Mouse (Mus musculus) bone marrow macrophage, adult 2 months (primary cell): ENCODE data around the gene 2010300C02Rik. TPM values are rescaled to one million over a fixed set of nuclear protein-coding genes. Genes with fewer than 3 reads are reported as not detected.
A peak's percentile ranks its signal among the peaks of the same experiment; 100 is the strongest.

Experiments
- H3K27ac ChIP-seq: 2 replicates; pipeline ENCODE4 v1.5.1; 2012; ENCODE audit warnings: low read depth, low read length; ENCODE audit not compliant: insufficient read depth
- H3K4me1 ChIP-seq: 2 replicates; pipeline ENCODE4 v1.6.1; 2012; ENCODE audit warnings: low read length; ENCODE audit not compliant: control insufficient read depth, insufficient read depth
- H3K4me3 ChIP-seq: 2 replicates; pipeline ENCODE4 v1.5.1; 2012; ENCODE audit warnings: mild to moderate bottlenecking, low read length, moderate library complexity; ENCODE audit not compliant: insufficient read depth
- CTCF ChIP-seq: IDR thresholded peaks from 2 replicates; pipeline ENCODE4 v1.5.1; 2012; ENCODE audit warnings: low read depth, mild to moderate bottlenecking, low read length, moderate library complexity
- POLR2A ChIP-seq: IDR thresholded peaks from 2 replicates; pipeline ENCODE4 v1.6.1; 2012; ENCODE audit warnings: mild to moderate bottlenecking, low read depth, low read length, borderline replicate concordance
- polyA plus RNA-seq: library from polyadenylated mRNA; stranded (reverse); fragments of >200 nt; gene quantifications from 2 replicates; pipeline ENCODE4 v1.2.4, GENCODE M21; 2012; ENCODE audit not compliant: missing spikeins, insufficient read depth, insufficient read length

2010300C02Rik gene
- polyA plus RNA-seq, 1 experiment = 0.20 TPM

DNA sequence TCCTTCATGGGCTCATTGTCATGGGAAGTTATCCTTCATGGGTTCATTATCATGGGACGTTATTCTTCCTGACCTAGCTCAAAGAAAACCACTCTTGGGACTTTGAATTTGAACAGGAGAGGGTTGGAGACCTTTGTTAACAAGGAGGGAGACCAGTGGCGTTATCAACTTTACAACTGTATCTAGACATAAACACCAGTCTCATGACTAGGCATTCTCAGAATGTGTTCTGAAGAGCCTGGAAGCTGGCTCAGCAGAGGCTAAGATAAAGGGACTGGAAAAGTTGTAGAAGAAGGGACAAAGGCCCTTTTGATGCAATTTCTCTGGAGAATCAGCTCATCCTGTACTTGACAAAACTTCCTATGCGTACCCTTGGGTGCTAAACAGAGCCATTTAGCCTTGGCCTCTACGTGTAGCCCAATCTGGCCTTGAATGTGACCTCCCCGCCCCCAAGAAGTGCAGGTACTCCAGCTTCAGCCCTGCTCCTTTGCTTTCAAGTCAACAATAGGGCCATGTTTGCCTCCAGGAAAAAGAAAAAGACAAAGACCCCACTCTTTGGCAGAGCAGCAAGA is 76.0 kb downstream of the 2010300C02Rik start:
- Histone ChIP-seq H3K4me3 (no peak overlapping the region), H3K4me1 (peaks cover 1% of the 10 kb centered on the region), H3K27ac (no peak overlapping the region)
- TF ChIP-seq CTCF (no peak), POLR2A (no peak)

DNA sequence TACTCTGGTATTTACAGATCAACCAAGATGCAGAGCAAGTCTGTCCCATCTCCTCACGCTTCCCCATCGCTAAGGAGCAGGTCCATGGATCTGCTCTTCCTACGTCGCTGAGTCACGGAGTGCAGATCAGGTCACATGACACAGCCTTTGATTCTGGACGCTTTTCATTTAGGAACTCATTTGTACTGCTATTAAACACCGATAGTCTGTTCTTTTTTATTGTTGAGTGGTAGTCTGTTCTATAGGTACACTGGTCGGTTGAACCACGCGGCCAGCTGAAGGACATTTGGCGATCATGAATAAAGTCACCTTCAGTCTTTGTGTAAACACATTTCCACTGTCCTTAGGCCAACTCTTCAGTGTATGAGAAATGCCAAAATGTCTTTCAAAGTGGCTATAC is 78.5 kb downstream of the 2010300C02Rik start:
- TF ChIP-seq CTCF = no peak
- no peak for TF ChIP-seq POLR2A
- H3K27ac ChIP-seq = no peak overlapping the region
- peaks cover 3% of the 10 kb centered on the region for H3K4me1 ChIP-seq
- no peak overlapping the region for H3K4me3 ChIP-seq

DNA sequence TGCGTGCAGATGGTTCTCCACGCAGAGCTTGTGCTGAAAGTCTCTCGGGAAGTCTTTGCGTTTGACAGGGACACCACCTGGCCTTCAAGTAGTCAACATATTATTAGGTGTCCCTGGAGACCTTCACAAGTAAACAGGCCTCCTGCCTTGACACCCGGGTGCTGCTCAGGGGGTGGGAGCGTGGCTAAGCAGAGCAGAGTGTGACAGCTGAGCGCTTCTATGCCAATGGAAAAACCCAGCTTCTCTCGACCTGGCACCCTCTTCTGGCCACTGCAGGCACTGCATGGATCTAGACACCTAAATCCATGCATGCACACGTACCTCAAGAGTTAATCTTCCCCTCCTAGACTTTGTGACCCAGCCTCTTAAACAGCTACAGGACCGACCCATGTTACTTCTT is 80.8 kb downstream of the 2010300C02Rik start:
- H3K27ac ChIP-seq = no peak overlapping the region
- H3K4me3 ChIP-seq = peak overlapping the region; percentile 5; the same call in 1 of the 2 replicates
- TF ChIP-seq POLR2A = no peak
- TF ChIP-seq CTCF = peak; percentile 78
- H3K4me1 ChIP-seq = peaks cover 3% of the 10 kb centered on the region

DNA sequence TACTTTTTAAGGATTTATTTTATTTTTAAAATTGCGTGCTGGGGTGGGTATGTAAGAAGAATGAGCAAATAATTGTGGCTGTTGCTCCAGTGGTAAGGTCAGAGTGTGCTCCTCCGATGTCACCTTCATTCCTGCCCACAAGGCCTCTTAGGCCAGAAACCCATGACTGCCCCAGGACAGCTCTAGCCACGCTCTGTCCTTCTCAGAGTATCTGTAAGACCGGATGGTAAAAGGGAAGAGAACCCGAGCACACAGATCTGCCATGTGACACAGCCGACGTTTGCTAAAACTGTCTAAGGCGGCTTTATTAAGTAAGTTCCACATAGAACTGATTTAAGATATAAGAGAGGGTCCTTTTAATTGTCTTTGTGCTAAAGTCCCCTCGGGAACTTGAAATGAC is 81.3 kb downstream of the 2010300C02Rik start:
- TF ChIP-seq POLR2A (no peak), CTCF (no peak)
- Histone ChIP-seq H3K4me3 (no peak overlapping the region), H3K27ac (no peak overlapping the region), H3K4me1 (peaks cover 7% of the 10 kb centered on the region)

DNA sequence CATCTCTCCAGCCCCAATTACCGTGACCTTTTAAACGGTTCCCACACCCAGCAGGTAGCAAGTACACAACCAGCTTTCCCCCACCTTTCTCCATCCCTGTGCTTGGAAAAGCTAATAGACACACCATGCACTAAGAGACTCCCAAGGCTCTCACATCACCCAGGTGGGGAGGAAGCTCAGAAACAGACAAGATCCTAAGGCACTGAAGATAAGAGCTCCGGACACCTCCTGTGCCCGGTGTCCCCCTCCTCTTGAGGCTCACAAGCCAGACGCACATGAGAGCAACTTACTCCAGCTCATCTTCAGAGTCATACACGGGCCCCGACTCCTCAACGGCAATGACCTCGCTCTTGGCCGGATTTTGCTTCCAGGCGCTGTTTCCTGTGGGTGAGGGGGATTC is 82.3 kb downstream of the 2010300C02Rik start:
- Histone ChIP-seq H3K4me1 (peaks cover 11% of the 10 kb centered on the region), H3K4me3 (no peak overlapping the region), H3K27ac (no peak overlapping the region)
- TF ChIP-seq POLR2A = no peak
- no peak for TF ChIP-seq CTCF

DNA sequence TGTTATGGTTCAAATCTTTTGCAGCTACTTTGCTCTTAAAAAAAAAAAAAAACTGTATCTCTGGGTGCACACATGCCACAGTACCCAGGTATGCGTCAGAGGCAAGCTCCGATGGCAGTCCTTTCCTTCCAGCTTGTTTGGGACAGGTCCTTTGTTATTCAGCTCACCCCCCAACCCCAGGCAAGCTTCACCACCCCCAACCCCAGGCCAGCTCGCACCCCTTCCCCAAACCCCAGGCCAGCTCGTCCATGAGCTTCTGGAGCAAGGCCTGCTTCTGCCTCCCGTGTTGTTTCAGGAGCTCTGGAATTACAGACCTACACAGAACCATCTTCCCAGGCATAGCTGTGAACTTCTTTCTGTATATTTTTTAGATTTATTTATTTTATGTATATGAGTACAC is 83.1 kb downstream of the 2010300C02Rik start:
- H3K4me3 ChIP-seq = no peak overlapping the region
- TF ChIP-seq CTCF (no peak), POLR2A (no peak)
- peaks cover 11% of the 10 kb centered on the region for H3K4me1 ChIP-seq
- H3K27ac ChIP-seq = no peak overlapping the region

DNA sequence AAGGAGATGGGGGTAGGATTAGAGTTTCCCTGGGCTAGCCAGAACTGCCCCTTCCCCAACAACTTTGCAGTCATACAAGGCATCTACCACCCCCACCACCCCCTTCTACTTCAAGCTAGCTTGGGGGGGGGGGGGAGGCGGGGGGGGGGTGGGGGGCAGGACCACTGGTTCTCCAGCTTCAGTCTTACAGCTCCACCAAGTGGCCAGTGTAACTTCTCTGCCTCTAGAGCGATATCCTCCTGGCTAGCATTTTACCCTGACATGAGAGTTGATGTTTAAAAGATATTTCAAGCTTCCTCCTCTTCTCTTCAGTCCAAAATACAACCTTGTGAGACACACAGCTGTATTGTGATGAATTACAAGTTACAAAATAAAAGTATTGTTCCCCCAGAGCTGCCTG is 83.7 kb downstream of the 2010300C02Rik start:
- TF ChIP-seq CTCF (peak; percentile 20; the same call in 1 of the 2 replicates), POLR2A (no peak)
- Histone ChIP-seq H3K4me1 (peaks cover 11% of the 10 kb centered on the region), H3K4me3 (no peak overlapping the region), H3K27ac (no peak overlapping the region)

DNA sequence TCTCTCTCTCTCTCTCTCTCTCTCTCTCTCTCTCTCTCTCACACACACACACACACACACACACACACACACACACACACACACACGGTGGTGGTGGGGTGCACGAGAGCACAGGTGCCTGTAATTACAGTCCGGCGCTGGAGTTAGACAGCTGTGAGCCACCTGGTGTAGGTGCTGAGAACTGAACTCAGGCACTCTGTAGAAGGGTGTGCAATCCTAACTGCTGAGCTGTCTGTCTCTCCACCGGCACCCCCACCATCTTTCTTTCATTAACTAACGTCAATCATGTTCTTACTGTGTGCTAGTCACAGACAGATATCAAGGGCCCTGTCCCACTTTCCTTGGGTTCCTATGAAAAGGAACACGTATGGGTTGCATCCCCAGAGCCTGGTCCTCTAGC is 84.2 kb downstream of the 2010300C02Rik start:
- H3K27ac ChIP-seq = no peak overlapping the region
- TF ChIP-seq POLR2A = no peak
- no peak for TF ChIP-seq CTCF
- H3K4me1 ChIP-seq = peaks cover 11% of the 10 kb centered on the region
- no peak overlapping the region for H3K4me3 ChIP-seq

DNA sequence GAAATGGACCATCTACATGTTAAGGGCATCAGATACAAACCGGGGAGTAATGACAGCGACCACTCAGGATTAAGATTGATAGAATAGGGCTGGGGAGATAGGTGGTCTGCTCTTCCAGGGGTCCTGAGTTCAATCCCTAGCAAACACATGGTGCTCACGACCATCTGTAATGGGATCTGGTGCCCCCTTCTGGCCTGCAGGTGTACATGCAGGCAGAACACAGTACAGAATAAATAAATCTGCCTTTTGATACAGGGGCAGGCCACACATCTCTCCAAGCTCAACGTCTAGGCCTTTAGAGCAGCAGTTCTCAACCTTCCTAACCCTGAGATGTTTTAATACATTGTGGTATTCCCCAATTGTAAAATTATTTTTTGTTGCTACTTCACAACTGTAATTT is 85.2 kb downstream of the 2010300C02Rik start:
- Histone ChIP-seq H3K4me1 (peaks cover 11% of the 10 kb centered on the region), H3K4me3 (no peak overlapping the region), H3K27ac (no peak overlapping the region)
- TF ChIP-seq POLR2A = no peak
- TF ChIP-seq CTCF = peak; percentile 92

DNA sequence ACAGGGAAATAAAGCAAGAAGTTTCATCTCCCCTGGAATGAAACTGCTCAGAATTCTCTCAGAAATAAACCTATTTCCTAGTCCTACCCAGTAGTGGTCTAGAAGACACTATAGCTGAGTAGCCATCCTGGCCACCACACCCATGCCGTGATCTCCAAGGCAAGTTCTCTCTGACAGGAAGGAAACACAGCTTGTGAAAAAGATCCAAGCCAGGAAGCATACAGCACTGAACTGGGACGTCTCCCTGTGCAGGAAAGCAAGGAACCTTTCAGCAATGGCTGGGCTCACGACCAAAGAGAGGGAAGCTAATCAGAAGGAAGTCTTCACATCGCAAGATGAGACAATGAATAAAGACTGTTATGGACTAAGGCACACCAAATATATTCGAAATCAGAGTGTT is 86.4 kb downstream of the 2010300C02Rik start:
- TF ChIP-seq POLR2A (no peak), CTCF (no peak)
- peaks cover 7% of the 10 kb centered on the region for H3K4me1 ChIP-seq
- H3K4me3 ChIP-seq = no peak overlapping the region
- no peak overlapping the region for H3K27ac ChIP-seq

DNA sequence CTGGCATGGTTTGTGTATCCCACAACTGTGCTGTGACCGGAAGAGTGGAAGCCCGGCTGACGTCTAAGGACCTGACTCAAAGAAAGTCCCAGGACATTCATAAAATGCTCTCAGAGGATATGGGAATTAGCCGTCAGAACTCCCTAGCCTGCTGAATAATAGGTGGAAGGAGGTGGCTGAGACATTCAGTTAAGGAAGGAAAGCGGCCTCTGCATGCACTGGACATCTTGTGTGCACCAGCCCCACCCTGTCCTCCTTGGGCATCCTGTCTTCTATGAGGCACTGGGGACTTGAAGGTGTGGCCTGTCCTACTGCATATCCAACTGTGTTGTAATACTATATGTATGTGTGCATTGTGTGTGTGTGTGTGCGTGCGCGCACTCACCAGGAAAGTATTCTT is 87.5 kb downstream of the 2010300C02Rik start:
- TF ChIP-seq CTCF (no peak), POLR2A (no peak)
- Histone ChIP-seq H3K27ac (no peak overlapping the region), H3K4me1 (peaks cover 7% of the 10 kb centered on the region), H3K4me3 (no peak overlapping the region)

DNA sequence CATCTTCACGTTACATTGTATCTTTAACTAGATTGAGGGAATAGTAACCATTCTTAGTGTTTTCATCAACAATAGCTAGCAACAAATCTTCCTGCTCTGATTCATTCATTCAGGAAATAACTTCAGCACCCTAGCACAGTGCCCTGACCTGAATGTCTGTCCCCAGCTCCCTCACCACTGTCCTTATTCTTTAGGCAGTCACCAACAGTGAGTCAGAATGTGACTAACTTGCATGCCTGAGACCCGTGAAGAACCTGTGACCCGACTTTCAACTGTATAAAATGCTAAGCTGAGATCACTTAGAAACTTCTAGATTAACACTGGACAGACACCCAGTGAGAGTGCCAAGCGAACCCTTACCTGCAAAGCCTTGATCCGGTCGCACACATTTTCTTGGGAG is 88.4 kb downstream of the 2010300C02Rik start:
- H3K4me3 ChIP-seq = no peak overlapping the region
- H3K27ac ChIP-seq = no peak overlapping the region
- peaks cover 7% of the 10 kb centered on the region for H3K4me1 ChIP-seq
- TF ChIP-seq CTCF (no peak), POLR2A (no peak)
